Mouse (Mus musculus): ENCODE data around the gene Gsta1. TPM values are rescaled to one million over a fixed set of nuclear protein-coding genes. Genes with fewer than 3 reads are reported as not detected.

Gene Gsta1
- not detected in 2 replicates for polyA plus RNA-seq (2012; rRNA removed)

DNA sequence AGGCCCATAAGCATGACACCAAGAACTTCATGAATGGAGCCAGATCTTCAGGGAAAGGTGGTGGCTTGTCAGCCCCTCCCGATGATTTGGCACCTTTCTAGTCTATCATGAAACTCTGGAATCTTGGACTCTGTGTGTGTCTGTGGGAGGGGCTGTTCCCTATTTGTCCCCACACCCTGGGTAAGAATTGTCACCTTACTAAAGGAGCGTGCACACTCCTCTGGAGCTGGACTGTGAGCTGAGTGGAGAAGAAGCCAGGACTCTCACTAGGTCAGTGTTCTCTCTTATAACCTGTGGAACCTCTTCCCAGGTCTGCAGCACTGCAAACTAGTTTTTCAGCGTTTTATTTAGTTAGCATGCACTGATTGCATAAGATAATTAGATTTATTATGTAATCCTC, at the start of gene Gsta1:
Gene Gsta1 (plus strand): TSS at position 196 of the 400 bp plus-strand sequence.

DNA sequence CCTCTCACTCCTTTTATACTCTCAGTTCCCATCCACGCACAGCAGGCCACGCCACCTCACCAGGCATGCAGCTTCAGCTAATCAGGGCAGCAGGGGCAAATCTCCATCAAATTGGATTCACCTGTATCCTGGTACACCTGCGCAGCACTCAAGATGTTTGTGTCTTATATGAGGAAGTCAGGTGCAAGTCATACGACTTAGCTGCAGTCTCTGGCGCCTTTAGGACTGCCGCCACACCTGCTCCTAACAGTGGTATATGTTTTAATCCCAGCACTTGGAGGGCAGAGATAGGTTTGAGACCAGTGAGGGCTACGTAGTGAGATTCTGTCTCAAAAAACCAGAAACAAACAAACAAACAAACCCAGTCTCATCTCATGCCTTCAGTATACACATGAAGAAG, 48.0 kb upstream of the Gsta1 start, which contains the start of gene Gsta4:
Gene Gsta4 (plus strand): TSS at position 301 of the 400 bp plus-strand sequence.

DNA sequence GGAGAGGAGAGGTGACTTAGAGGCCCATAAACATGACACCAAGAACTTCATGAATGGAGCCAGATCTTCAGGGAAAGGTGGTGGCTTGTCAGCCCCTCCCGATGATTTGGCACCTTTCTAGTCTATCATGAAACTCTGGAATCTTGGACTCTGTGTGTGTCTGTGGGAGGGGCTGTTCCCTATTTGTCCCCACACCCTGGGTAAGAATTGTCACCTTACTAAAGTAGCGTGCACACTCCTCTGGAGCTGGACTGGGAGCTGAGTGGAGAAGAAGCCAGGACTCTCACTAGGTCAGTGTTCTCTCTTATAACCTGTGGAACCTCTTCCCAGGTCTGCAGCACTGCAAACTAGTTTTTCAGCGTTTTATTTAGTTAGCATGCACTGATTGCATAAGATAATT, 26.5 kb downstream of the Gsta1 start, which contains the start of gene Gm3776:
Gene Gm3776 (plus strand): TSS at position 216 of the 400 bp plus-strand sequence.

DNA sequence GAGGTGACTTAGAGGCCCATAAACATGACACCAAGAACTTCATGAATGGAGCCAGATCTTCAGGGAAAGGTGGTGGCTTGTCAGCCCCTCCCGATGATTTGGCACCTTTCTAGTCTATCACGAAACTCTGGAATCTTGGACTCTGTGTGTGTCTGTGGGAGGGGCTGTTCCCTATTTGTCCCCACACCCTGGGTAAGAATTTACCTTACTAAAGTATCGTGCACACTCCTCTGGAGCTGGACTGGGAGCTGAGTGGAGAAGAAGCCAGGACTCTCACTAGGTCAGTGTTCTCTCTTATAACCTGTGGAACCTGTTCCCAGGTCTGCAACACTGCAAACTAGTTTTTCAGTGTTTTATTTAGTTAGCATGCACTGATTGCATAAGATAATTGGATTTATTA, 59.3 kb downstream of the Gsta1 start, which contains the start of gene Gm10639:
Gene Gm10639 (plus strand): TSS at position 201 of the 400 bp plus-strand sequence.

Other genes starting within 250 kb of the Gsta1 start
- gene Gcm1, start 178.7 kb upstream of the Gsta1 start, polyA plus RNA-seq (2012; rRNA removed), result not detected in 2 replicates
- gene Fbxo9, start 121.6 kb upstream of the Gsta1 start, polyA plus RNA-seq (2012; rRNA removed), result 87.3 and 87.4 TPM in 2 replicates
- gene Ick, start 121.5 kb upstream of the Gsta1 start, polyA plus RNA-seq (2012; rRNA removed), result 40.4 and 40.8 TPM in 2 replicates
- gene Gsta4, start 47.9 kb upstream of the Gsta1 start, polyA plus RNA-seq (2012; rRNA removed), result 10.6 and 16.4 TPM in 2 replicates
- not detected in 2 replicates for gene Gm3776, start 26.5 kb downstream of the Gsta1 start, polyA plus RNA-seq (2012; rRNA removed)
- gene Gm10639, start 59.3 kb downstream of the Gsta1 start, polyA plus RNA-seq (2012; rRNA removed), result not detected in 2 replicates
- gene Omt2a, start 84.1 kb downstream of the Gsta1 start, polyA plus RNA-seq (2012; rRNA removed), result not detected in 2 replicates
- gene Omt2b, start 96.9 kb downstream of the Gsta1 start, polyA plus RNA-seq (2012; rRNA removed), result not detected in 2 replicates
- gene Gsta2, start 125.1 kb downstream of the Gsta1 start, polyA plus RNA-seq (2012; rRNA removed), result not detected in 2 replicates
- 3.7 and 4.6 TPM in 2 replicates for gene Dppa5a, start 137.5 kb downstream of the Gsta1 start, polyA plus RNA-seq (2012; rRNA removed)
- gene Ooep, start 148.1 kb downstream of the Gsta1 start, polyA plus RNA-seq (2012; rRNA removed), result 3.3 and 3.5 TPM in 2 replicates
- 0.45 and 0.66 TPM in 2 replicates for gene Ddx43, start 165.1 kb downstream of the Gsta1 start, polyA plus RNA-seq (2012; rRNA removed)
- gene Cgas, start 212.6 kb downstream of the Gsta1 start, polyA plus RNA-seq (2012; rRNA removed), result 1.0 TPM in 2 replicates
- 26.2 and 28.5 TPM in 2 replicates for gene Mto1, start 217.6 kb downstream of the Gsta1 start, polyA plus RNA-seq (2012; rRNA removed)
- gene Gm17324, start 218.1 kb downstream of the Gsta1 start, polyA plus RNA-seq (2012; rRNA removed), result 0.87 and 1.3 TPM in 2 replicates

All from central nervous system, embryonic 18 days (tissue).